Comparison of ENCODE assay signal across 19 mouse cellular contexts in the genomic region with DNA sequence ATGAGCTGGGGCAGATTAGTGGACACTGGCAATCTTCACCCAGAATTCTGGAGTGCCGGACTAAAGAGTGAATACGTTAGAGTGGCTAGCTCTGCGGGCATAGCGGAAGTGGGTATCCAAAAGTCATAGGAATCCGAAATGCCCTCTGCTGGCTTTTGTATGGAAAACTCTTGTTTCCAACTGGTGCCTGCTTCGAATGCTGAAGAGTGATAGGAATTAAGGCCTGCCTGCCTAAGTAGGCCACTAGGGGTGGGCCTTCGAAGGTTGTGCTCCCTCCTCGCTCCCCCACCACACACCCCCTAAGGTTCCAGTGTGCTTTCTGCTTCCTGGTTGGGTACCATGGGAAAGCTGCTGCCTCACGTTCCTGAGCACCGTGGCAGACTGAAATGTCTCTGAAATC. TPM values are rescaled to one million over a fixed set of nuclear protein-coding genes. Genes with fewer than 3 reads are reported as not detected.
DNase-seq lines count a peak whose midpoint lies in the region; ATAC-seq and TF ChIP-seq lines count a peak whose summit lies in the region.
"Had no signal": no experiment of that assay in that cellular context is flagged by ENCODE, and none has a peak within 500 bp of the region (broad histone marks: within the 10 kb centered on the region; RNA-seq: fewer than 3 reads in every experiment).

No protein-coding gene starts in this region.

- TF ChIP-seq CTCF in heart, postnatal 0 days (IDR thresholded peaks at IDR 0.05; ENCODE audit: low read depth), result no peak
- TF ChIP-seq CTCF in lung, postnatal 0 days (IDR thresholded peaks at IDR 0.05), result peak; percentile 46

- ATAC-seq in forebrain, embryonic 14.5 days, result no peak
- ATAC-seq in forebrain, embryonic 13.5 days, result no peak
- no peak for ATAC-seq in heart, postnatal 0 days (ENCODE audit: insufficient read depth, low read depth)
- no peak for ATAC-seq in lung, postnatal 0 days

- H3K9ac ChIP-seq in forebrain, embryonic 14.5 days (ENCODE audit: low read length), result no peak overlapping the region
- H3K9ac ChIP-seq in forebrain, embryonic 13.5 days, result no peak overlapping the region
- H3K9ac ChIP-seq in heart, postnatal 0 days (replicated peaks; ENCODE audit: low read depth, low read length), result no peak overlapping the region
- no peak overlapping the region for H3K9ac ChIP-seq in lung, postnatal 0 days (replicated peaks; ENCODE audit: low read depth)
- H3K9ac ChIP-seq: hindbrain, embryonic 15.5 days; limb, embryonic 15.5 days had no signal

- no peaks in the 10 kb centered on the region for H3K27me3 ChIP-seq in forebrain, embryonic 14.5 days (replicated peaks; ENCODE audit: control insufficient read depth, insufficient read depth, low read length)
- no peaks in the 10 kb centered on the region for H3K27me3 ChIP-seq in forebrain, embryonic 13.5 days
- H3K27me3 ChIP-seq in heart, postnatal 0 days (ENCODE audit: control insufficient read depth, insufficient read depth, low read length), result no peaks in the 10 kb centered on the region
- no peaks in the 10 kb centered on the region for H3K27me3 ChIP-seq in lung, postnatal 0 days (replicated peaks; ENCODE audit: insufficient read depth, low read length)
- H3K27me3 ChIP-seq: hindbrain, embryonic 15.5 days; limb, embryonic 15.5 days had no signal

- 26% methylated on average over 10 of the region's 10 CpGs for WGBS in forebrain, embryonic 14.5 days
- WGBS in forebrain, embryonic 13.5 days, result 38% methylated on average over 10 of the region's 10 CpGs
- WGBS in heart, postnatal 0 days, result 29% methylated on average over 10 of the region's 10 CpGs
- 31% methylated on average over 10 of the region's 10 CpGs for WGBS in lung, postnatal 0 days

- H3K9me3 ChIP-seq in forebrain, embryonic 14.5 days (replicated peaks; ENCODE audit: control insufficient read depth, low read length), result no peaks in the 10 kb centered on the region
- H3K9me3 ChIP-seq in forebrain, embryonic 13.5 days (replicated peaks), result no peaks in the 10 kb centered on the region
- no peaks in the 10 kb centered on the region for H3K9me3 ChIP-seq in heart, postnatal 0 days (replicated peaks; ENCODE audit: control insufficient read depth, low read length)
- H3K9me3 ChIP-seq in lung, postnatal 0 days (ENCODE audit: low read length), result no peaks in the 10 kb centered on the region
- H3K9me3 ChIP-seq: hindbrain, embryonic 15.5 days; limb, embryonic 15.5 days had no signal

- H3K27ac ChIP-seq in forebrain, embryonic 14.5 days (ENCODE audit: low read depth, low read length), result no peak overlapping the region
- no peak overlapping the region for H3K27ac ChIP-seq in forebrain, embryonic 13.5 days
- H3K27ac ChIP-seq in heart, postnatal 0 days (ENCODE audit: low read depth), result no peak overlapping the region
- H3K27ac ChIP-seq in lung, postnatal 0 days (ENCODE audit: low read length), result no peak overlapping the region
- H3K27ac ChIP-seq: hindbrain, embryonic 15.5 days; limb, embryonic 15.5 days had no signal

- H3K4me3 ChIP-seq in forebrain, embryonic 14.5 days (ENCODE audit: low read depth, low read length), result no peak overlapping the region
- H3K4me3 ChIP-seq in forebrain, embryonic 13.5 days, result no peak overlapping the region
- H3K4me3 ChIP-seq in heart, postnatal 0 days (ENCODE audit: low read depth, low read length), result no peak overlapping the region
- no peak overlapping the region for H3K4me3 ChIP-seq in lung, postnatal 0 days (ENCODE audit: low read depth, low read length)
- H3K4me3 ChIP-seq: erythroblast, embryonic 14.5 days; hindbrain, embryonic 15.5 days; limb, embryonic 15.5 days had no signal

- no peaks in the 10 kb centered on the region for H3K36me3 ChIP-seq in forebrain, embryonic 14.5 days (ENCODE audit: control insufficient read depth, insufficient read depth, low read length)
- no peaks in the 10 kb centered on the region for H3K36me3 ChIP-seq in forebrain, embryonic 13.5 days (ENCODE audit: poor library complexity, severe bottlenecking)
- H3K36me3 ChIP-seq in heart, postnatal 0 days (replicated peaks; ENCODE audit: control insufficient read depth, insufficient read depth, low read length), result no peaks in the 10 kb centered on the region
- no peaks in the 10 kb centered on the region for H3K36me3 ChIP-seq in lung, postnatal 0 days (ENCODE audit: insufficient read depth, low read length)
- H3K36me3 ChIP-seq: hindbrain, embryonic 15.5 days; limb, embryonic 15.5 days had no signal

- no peak for TF ChIP-seq EP300 in heart, postnatal 0 days (IDR thresholded peaks at IDR 0.05; ENCODE audit: low read depth)
- no peak for TF ChIP-seq EP300 in lung, postnatal 0 days (IDR thresholded peaks at IDR 0.05)

- H3K4me1 ChIP-seq in forebrain, embryonic 14.5 days (ENCODE audit: control insufficient read depth, insufficient read depth, low read length), result peaks cover under 1% of the 10 kb centered on the region; the same call in 1 of the 2 replicates
- peaks cover 4% of the 10 kb centered on the region; the same call in 1 of the 2 replicates for H3K4me1 ChIP-seq in forebrain, embryonic 13.5 days
- no peaks in the 10 kb centered on the region for H3K4me1 ChIP-seq in heart, postnatal 0 days (ENCODE audit: control insufficient read depth, insufficient read depth)
- H3K4me1 ChIP-seq in lung, postnatal 0 days (ENCODE audit: insufficient read depth, low read depth, low read length), result no peaks in the 10 kb centered on the region

- DNase-seq in forebrain, embryonic 14.5 days (ENCODE audit: low spot score), result peak; percentile 18
- no peak for DNase-seq in heart, postnatal 0 days (ENCODE audit: low spot score)
- DNase-seq in heart, postnatal 4 days, result no peak
- peak; percentile 62 for DNase-seq in lung, postnatal 0 days (ENCODE audit: low spot score)
- no peak for DNase-seq in lung, postnatal 14 days
- DNase-seq in brain, adult 2 months (ENCODE audit: low read depth, low spot score), result peak; percentile 17
- no peak for DNase-seq in right cerebral cortex, adult 2 months (ENCODE audit: low spot score in 2 of 2)
- DNase-seq: adrenal gland, adult 8-10 months; cerebellum, adult 18-20 months; cerebellum, postnatal 36 days; heart, adult 18-20 months; kidney, adult 2 months; kidney, postnatal 36 days; right cerebral cortex, postnatal 4 days; thymus, adult 18-20 months had no signal

- no peak overlapping the region for H3K4me2 ChIP-seq in forebrain, embryonic 14.5 days (ENCODE audit: low read length)
- no peak overlapping the region for H3K4me2 ChIP-seq in forebrain, embryonic 13.5 days
- H3K4me2 ChIP-seq in heart, postnatal 0 days (ENCODE audit: low read depth, low read length), result 0 out of 2 replicates have a peak overlapping the region, but pooled peaks have one; percentile 16
- H3K4me2 ChIP-seq in lung, postnatal 0 days (replicated peaks; ENCODE audit: low read depth, low read length), result peak overlapping the region; percentile 22; the same call in 1 of the 2 replicates
- H3K4me2 ChIP-seq: hindbrain, embryonic 15.5 days; limb, embryonic 15.5 days had no signal

RNA-seq across cellular contexts. Expression of gene Dram1, which starts 3.9 kb away (rescaled TPM):
- 0.44 and 0.84 TPM in 2 replicates for polyA plus RNA-seq in forebrain, embryonic 14.5 days (2014; fragmentation: Nextera tagmentation; extraction: Ambion mirVana)
- 0.19 and 0.39 TPM in 2 replicates for polyA plus RNA-seq in forebrain, embryonic 13.5 days (2015; fragmentation: Nextera tagmentation; extraction: Ambion mirVana)
- total RNA-seq in heart, postnatal 0 days (2014; rRNA removed; ENCODE audit: low replicate concordance), result 1.5 and 2.2 TPM in 2 replicates
- polyA plus RNA-seq in heart, postnatal 0 days (2015; fragmentation: Nextera tagmentation; extraction: Ambion mirVana), result 1.2 and 1.8 TPM in 2 replicates
- 1 to 10 TPM; 2.8 to 3.1 TPM for total RNA-seq in heart, postnatal 4 days (2021)
- 232 and 257 TPM in 2 replicates for polyA plus RNA-seq in lung, postnatal 0 days (2015; fragmentation: Nextera tagmentation; extraction: Ambion mirVana)
- polyA plus RNA-seq: erythroblast, embryonic 14.5 days had no signal

RNA-seq across cellular contexts. Expression of gene Gnptab, which starts 3.9 kb away (rescaled TPM):
- 9.8 and 11.9 TPM in 2 replicates for polyA plus RNA-seq in forebrain, embryonic 14.5 days (2014; fragmentation: Nextera tagmentation; extraction: Ambion mirVana)
- polyA plus RNA-seq in forebrain, embryonic 13.5 days (2015; fragmentation: Nextera tagmentation; extraction: Ambion mirVana), result 9.8 and 10.3 TPM in 2 replicates
- 15.8 and 18.8 TPM in 2 replicates for total RNA-seq in heart, postnatal 0 days (2014; rRNA removed; ENCODE audit: low replicate concordance)
- 8.4 and 9.7 TPM in 2 replicates for polyA plus RNA-seq in heart, postnatal 0 days (2015; fragmentation: Nextera tagmentation; extraction: Ambion mirVana)
- total RNA-seq in heart, postnatal 4 days (2021), result 10 to 100 TPM; 36.5 to 36.6 TPM
- 9.9 and 10.2 TPM in 2 replicates for polyA plus RNA-seq in lung, postnatal 0 days (2015; fragmentation: Nextera tagmentation; extraction: Ambion mirVana)

Comparison
In these comparisons a context has a peak if more than half of its experiments do, and no peak if none do; other contexts are left out.
1. DNase-seq: peak in forebrain, embryonic 14.5 days (single experiment), lung, postnatal 0 days (single experiment) and brain, adult 2 months (single experiment); none in heart, postnatal 0 days (single experiment), heart, postnatal 4 days (single experiment), lung, postnatal 14 days (single experiment) and right cerebral cortex, adult 2 months (0 of 2).
2. H3K4me2 ChIP-seq: peak in heart, postnatal 0 days (single experiment) and lung, postnatal 0 days (single experiment); none in forebrain, embryonic 14.5 days (single experiment) and forebrain, embryonic 13.5 days (single experiment).
3. RNA of gene Dram1, which starts 3.9 kb away (polyA plus RNA-seq): 232 to 257 TPM in lung, postnatal 0 days; 1.2 to 1.8 TPM in heart, postnatal 0 days, 0.44 to 0.84 TPM in forebrain, embryonic 14.5 days and 0.19 to 0.39 TPM in forebrain, embryonic 13.5 days; every median in the first group is over 10 times any median in the second.